Mouse (Mus musculus) heart, embryonic 14.5 days (tissue): ENCODE data around the gene Nr5a1. TPM values are rescaled to one million over a fixed set of nuclear protein-coding genes. Genes with fewer than 3 reads are reported as not detected.

Experiments used
- ATAC-seq: fragments of 200-750 bp; cut with Nextera tagmentation; 2 replicates; pipeline ENCODE4 v1.8.0; 2017; ENCODE audit warnings: low read depth, moderate TSS enrichment; ENCODE audit not compliant: insufficient number of reproducible peaks, insufficient read depth, low FRiP score
- H3K27ac ChIP-seq, 2 experiments: fragments of 200-500 bp in 1 of 2; fragments of 300-500 bp in 1 of 2; sonication (generic) in 1 of 2; replicated peaks in 1 of 2; 2 replicates each; pipeline ENCODE4 v1.5.1; 2012 to 2014; ENCODE audit warnings: low read depth in 2 of 2, low read length in 2 of 2, control low read depth in 1 of 2, mild to moderate bottlenecking in 1 of 2, mixed read lengths in 1 of 2; ENCODE audit not compliant: control insufficient read depth in 1 of 2, insufficient read depth in 1 of 2
- H3K27me3 ChIP-seq: fragments of 300-500 bp; sonication (generic); 2 replicates; pipeline ENCODE4 v1.6.1; 2014; ENCODE audit warnings: mild to moderate bottlenecking, low read length, control low read depth; ENCODE audit not compliant: control insufficient read depth, insufficient read depth
- H3K36me3 ChIP-seq: fragments of 300-500 bp; sonication (generic); 2 replicates; pipeline ENCODE4 v1.6.1; 2014; ENCODE audit warnings: mild to moderate bottlenecking, control low read depth, low read length, mixed read lengths; ENCODE audit not compliant: control insufficient read depth, insufficient read depth
- H3K4me1 ChIP-seq, 2 experiments: fragments of 200-500 bp in 1 of 2; fragments of 300-500 bp in 1 of 2; sonication (generic) in 1 of 2; 2 replicates each; pipeline ENCODE4 v1.6.1; 2012 to 2014; ENCODE audit warnings: low read length in 2 of 2, control low read depth in 1 of 2, mixed read lengths in 1 of 2; ENCODE audit not compliant: control insufficient read depth in 2 of 2, insufficient read depth in 2 of 2
- H3K4me2 ChIP-seq: fragments of 300-500 bp; sonication (generic); 2 replicates; pipeline ENCODE4 v1.6.1; 2014; ENCODE audit warnings: mild to moderate bottlenecking, low read length
- H3K4me3 ChIP-seq, 2 experiments: fragments of 200-500 bp in 1 of 2; fragments of 300-500 bp in 1 of 2; sonication (generic) in 1 of 2; 2 replicates each; pipeline ENCODE4 v1.5.1; 2012 to 2014; ENCODE audit warnings: low read length in 2 of 2, mild to moderate bottlenecking in 2 of 2, control low read depth in 1 of 2, low read depth in 1 of 2, moderate library complexity in 1 of 2; ENCODE audit not compliant: control insufficient read depth in 1 of 2, insufficient read depth in 1 of 2
- H3K9ac ChIP-seq: fragments of 300-500 bp; sonication (generic); 2 replicates; pipeline ENCODE4 v1.6.1; 2014; ENCODE audit warnings: mild to moderate bottlenecking, low read length
- H3K9me3 ChIP-seq: fragments of 300-500 bp; sonication (generic); 2 replicates; pipeline ENCODE4 v1.6.1; 2016; ENCODE audit warnings: low read length, control low read depth; ENCODE audit not compliant: control insufficient read depth
- WGBS: fragments of 180-500 bp; shearing (Covaris S2); extraction: QIAGEN DNeasy Blood & Tissue Kit; methylation state at CpG from one replicate; pipeline ENCODE4 v1.1.7; 2014; 5-methylcytosine and 5-hydroxymethylcytosine counted together
- polyA plus RNA-seq: library from polyadenylated mRNA; unstranded; fragments of >200 nt; fragmentation: Nextera tagmentation; extraction: Ambion mirVana; gene quantifications from 2 replicates; pipeline ENCODE4 v1.2.1, GENCODE M21; 2014

Nr5a1 gene
- not detected in 2 replicates for polyA plus RNA-seq

GRCm38 (mm10) chr2:38714324-38714723, at the start of gene Nr5a1:
Gene Nr5a1, minus strand, starts transcription at chr2:38714542.
- H3K36me3 ChIP-seq, result no peaks in the 10 kb centered on the region
- 80% methylated on average over 13 of the region's 13 CpGs for WGBS
- H3K27ac ChIP-seq, result no peak within 1 kb of the TSS
- no peaks in the 10 kb centered on the region for H3K9me3 ChIP-seq
- H3K27me3 ChIP-seq, result peaks cover 58% of the 10 kb centered on the region
- H3K4me2 ChIP-seq, result no peak within 1 kb of the TSS
- H3K4me1 ChIP-seq, result peaks cover 5 to 29% of the 10 kb centered on the region in 2 experiments
- H3K9ac ChIP-seq, result no peak within 1 kb of the TSS
- no peak within 1 kb of the TSS for H3K4me3 ChIP-seq
- no peak for ATAC-seq

- Histone ChIP-seq H3K9me3 (no peaks in the 10 kb centered on the region), H3K36me3 (no peaks in the 10 kb centered on the region), H3K4me3 (no peak overlapping the region), H3K27me3 (no peaks in the 10 kb centered on the region), H3K27ac (no peak overlapping the region), H3K4me2 (no peak overlapping the region), H3K9ac (no peak overlapping the region), H3K4me1 (no peaks in the 10 kb centered on the region)
- ATAC-seq, result no peak
- WGBS, result 73% methylated on average over 3 of the region's 3 CpGs
These were observed 25.5 kb upstream of the Nr5a1 start for GRCm38 (mm10) chr2:38739847-38740246.

DNA sequence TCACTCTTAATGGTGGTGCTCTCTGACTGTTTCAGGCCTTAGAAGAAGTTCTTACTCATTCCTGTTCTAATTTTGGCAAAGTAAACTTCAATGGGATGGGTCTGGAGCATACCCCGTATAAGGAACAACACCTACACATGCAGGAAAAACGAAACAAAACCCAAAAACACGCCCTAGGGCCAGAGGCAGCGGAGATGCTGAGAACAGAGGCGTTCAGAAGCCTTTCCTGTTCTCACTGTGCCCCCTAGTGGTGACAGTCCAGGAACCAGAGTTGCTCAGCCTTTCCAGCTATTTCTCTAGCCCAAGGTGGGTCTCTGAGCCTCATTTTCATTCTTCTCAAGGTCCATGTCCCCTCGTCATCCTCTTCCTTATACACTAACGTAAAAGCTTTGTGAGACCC, 25.1 kb upstream of the Nr5a1 start:
- WGBS, result 27% methylated on average over 7 of the region's 7 CpGs
- H3K9ac ChIP-seq, result no peak overlapping the region
- ATAC-seq, result no peak
- no peak overlapping the region for H3K4me3 ChIP-seq
- H3K27ac ChIP-seq, result no peak overlapping the region
- H3K4me2 ChIP-seq, result no peak overlapping the region
- H3K36me3 ChIP-seq, result no peaks in the 10 kb centered on the region
- no peaks in the 10 kb centered on the region for H3K9me3 ChIP-seq
- no peaks in the 10 kb centered on the region for H3K27me3 ChIP-seq
- H3K4me1 ChIP-seq, result no peaks in the 10 kb centered on the region

- Histone ChIP-seq H3K4me1 (no peaks in the 10 kb centered on the region), H3K4me3 (no peak overlapping the region), H3K27me3 (no peaks in the 10 kb centered on the region), H3K36me3 (no peaks in the 10 kb centered on the region), H3K9me3 (no peaks in the 10 kb centered on the region), H3K27ac (no peak overlapping the region), H3K9ac (no peak overlapping the region), H3K4me2 (no peak overlapping the region)
- 80% methylated on average over 14 of the region's 14 CpGs for WGBS
- no peak for ATAC-seq
These were observed 24.4 kb upstream of the Nr5a1 start for GRCm38 (mm10) chr2:38738601-38739301.

DNA sequence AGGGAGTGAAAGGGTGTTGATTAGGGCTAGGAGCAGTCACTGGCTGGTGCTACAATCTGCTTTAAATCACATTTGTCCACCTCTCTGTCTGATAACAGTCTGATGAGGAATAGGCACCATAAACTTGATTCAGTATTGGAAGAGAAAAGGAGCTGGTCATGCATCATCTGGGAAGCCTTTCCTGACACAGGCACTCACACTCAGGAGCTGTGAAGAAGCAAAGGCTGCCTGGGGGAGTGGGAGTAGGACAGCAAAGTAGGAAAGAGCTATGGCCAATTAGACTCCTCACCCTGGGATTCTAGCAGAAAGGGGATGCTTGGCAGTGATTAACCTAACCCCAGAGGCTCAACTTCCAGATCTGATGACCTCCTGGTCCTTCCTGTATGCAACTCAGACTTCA, 21.4 kb upstream of the Nr5a1 start:
- H3K4me3 ChIP-seq, result no peak overlapping the region
- no peaks in the 10 kb centered on the region for H3K27me3 ChIP-seq
- no peak overlapping the region for H3K4me2 ChIP-seq
- H3K9me3 ChIP-seq, result no peaks in the 10 kb centered on the region
- no peak overlapping the region for H3K27ac ChIP-seq
- H3K36me3 ChIP-seq, result no peaks in the 10 kb centered on the region
- no peak for ATAC-seq
- no peak overlapping the region for H3K9ac ChIP-seq
- H3K4me1 ChIP-seq, result no peaks in the 10 kb centered on the region

DNA sequence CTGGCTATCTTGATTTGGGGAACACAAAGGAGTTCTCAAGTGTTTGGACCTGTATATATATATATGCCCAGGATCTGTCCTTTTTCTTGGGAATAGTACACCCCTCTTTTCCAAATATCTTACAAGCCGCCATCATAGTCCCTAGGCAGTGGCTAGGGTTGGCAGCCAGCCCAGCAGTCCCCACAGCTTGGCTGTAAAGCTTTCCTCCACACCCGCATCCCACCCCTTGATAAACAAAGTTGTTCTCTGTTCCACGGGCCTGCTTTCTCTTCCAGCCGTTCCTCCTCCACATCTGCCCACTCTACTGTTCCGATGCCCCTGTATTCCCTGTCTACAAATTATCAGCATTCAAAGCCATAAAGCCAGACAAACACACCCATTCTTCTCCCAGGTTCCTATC, 20.4 kb upstream of the Nr5a1 start:
- 42% methylated on average over 5 of the region's 5 CpGs for WGBS

GRCm38 (mm10) chr2:38730331-38730827, 16.0 kb upstream of the Nr5a1 start:
- Histone ChIP-seq H3K9me3 (no peaks in the 10 kb centered on the region), H3K4me2 (no peak overlapping the region), H3K4me1 (no peaks in the 10 kb centered on the region), H3K9ac (no peak overlapping the region), H3K27me3 (no peaks in the 10 kb centered on the region), H3K36me3 (no peaks in the 10 kb centered on the region), H3K4me3 (no peak overlapping the region), H3K27ac (no peak overlapping the region)
- no peak for ATAC-seq
- WGBS, result 88% methylated on average over 6 of the region's 6 CpGs

More for the DNA sequence above, 20.4 kb upstream of the Nr5a1 start:
- H3K4me2 ChIP-seq, result no peak overlapping the region
- no peaks in the 10 kb centered on the region for H3K4me1 ChIP-seq
- H3K27ac ChIP-seq, result no peak overlapping the region
- no peaks in the 10 kb centered on the region for H3K9me3 ChIP-seq
- no peak overlapping the region for H3K4me3 ChIP-seq
- ATAC-seq, result no peak
- no peaks in the 10 kb centered on the region for H3K36me3 ChIP-seq
- H3K9ac ChIP-seq, result no peak overlapping the region
- no peaks in the 10 kb centered on the region for H3K27me3 ChIP-seq

- no peak for ATAC-seq
- H3K27ac ChIP-seq, result no peak overlapping the region
- 75% methylated on average over 3 of the region's 3 CpGs for WGBS
- H3K4me3 ChIP-seq, result no peak overlapping the region
- H3K4me1 ChIP-seq, result peaks cover 2% of the 10 kb centered on the region in 2 experiments; a peak in 1 of 4 replicates
- no peaks in the 10 kb centered on the region for H3K36me3 ChIP-seq
- H3K9ac ChIP-seq, result no peak overlapping the region
- no peaks in the 10 kb centered on the region for H3K9me3 ChIP-seq
- H3K27me3 ChIP-seq, result no peaks in the 10 kb centered on the region
- H3K4me2 ChIP-seq, result no peak overlapping the region
These were observed 11.1 kb upstream of the Nr5a1 start for GRCm38 (mm10) chr2:38725427-38725826.
